Mouse (Mus musculus) adrenal gland, postnatal 25 days (tissue): ENCODE measurements around the gene Fkbp1b. TPM values are rescaled to one million over a fixed set of nuclear protein-coding genes. Genes with fewer than 3 reads are reported as not detected.
"Not testable (repeated sequence)": the region's sequence is repeated elsewhere in the genome, so short reads cannot be mapped to it uniquely, and the experiment has no call there.

Source experiments
- DNase-seq: peaks from one replicate; pipeline ENCODE4 v3.0.0; 2021; ENCODE audit warnings: mixed read lengths
- total RNA-seq: library from RNA; stranded (reverse); gene quantifications from 2 replicates; pipeline ENCODE4 v1.2.3, GENCODE M21; 2021

Gene Fkbp1b
- total RNA-seq, 1 experiment from 2014 or later: 7.2 TPM

DNA sequence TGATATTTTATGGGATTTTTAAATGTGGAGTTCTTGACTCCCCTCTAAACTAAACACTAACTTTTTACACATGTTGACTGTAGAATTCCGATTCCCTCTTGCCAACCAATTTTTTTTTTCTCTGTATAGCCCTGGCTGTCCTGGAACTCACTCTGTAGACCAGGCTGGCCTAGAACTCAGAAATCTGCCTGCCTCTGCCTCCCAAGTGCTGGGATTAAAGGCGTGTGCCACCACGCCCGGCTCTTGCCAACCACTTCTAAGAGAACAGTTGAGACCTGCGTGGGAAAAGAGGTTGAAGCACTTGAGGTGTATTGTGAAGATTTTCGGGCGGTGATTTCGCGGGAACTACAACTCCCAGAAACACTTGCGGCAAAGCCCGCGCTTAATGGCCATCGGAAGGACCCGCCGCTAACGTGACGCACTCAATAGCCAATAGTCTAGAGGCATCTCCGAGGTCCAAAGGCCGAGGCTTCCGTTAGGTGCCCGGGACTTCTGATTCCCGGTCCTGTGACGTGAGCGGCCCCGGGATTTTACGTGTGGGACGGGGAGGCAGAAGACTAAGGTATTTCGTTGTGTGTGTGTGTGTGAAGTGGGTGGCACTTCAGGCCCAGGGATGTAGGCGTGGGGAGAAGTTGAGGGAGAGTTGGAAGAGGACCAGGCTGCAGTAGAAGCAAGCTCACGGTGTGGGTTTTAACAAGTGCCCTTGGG is 1.7 kb upstream of the Fkbp1b start, which contains the start of gene Wdcp:
Gene Wdcp (plus strand): TSS at position 414 of the 708 bp plus-strand sequence.
- peak; percentile 87 for DNase-seq

DNA sequence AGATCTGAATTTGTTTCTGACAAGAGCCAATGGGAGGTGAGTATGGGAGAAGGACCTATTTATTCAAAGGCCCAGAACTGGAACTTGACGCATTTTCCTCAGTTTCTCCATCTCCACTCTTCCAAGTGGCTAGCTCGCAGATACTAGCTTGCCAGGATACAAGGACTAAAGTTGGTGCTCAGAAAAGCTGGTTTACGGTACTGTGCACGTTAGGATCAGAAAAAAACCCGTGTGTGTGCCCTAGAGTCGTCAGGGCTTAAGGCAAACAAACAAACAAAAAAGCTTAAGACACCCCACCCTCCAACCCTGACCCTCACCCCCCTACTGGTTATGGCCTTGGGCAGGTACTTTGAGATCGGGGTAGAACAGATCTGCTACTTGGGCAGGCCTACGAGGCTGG is 1.1 kb upstream of the Fkbp1b start:
- no peak for DNase-seq

DNA sequence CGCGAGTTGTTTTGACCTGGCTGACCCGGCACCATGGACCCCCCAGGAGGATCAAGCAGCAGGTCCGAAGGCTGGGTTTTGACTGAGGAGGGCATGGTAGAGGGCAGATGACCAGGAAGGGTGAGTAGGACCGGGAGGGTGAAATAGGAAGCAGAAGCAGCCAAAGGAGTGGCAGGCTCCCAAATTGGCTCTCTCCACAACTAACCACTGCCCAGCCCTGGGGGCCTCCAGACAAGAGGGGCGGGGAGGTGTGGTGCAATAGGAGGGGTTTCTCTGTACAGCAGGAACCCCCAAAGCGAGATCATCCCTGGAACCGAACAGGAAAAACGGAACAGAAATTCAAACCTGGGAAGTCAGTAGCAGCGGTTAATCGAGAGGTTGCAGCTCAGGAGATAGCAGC is 650 bp downstream of the Fkbp1b start:
- no peak for DNase-seq

DNA sequence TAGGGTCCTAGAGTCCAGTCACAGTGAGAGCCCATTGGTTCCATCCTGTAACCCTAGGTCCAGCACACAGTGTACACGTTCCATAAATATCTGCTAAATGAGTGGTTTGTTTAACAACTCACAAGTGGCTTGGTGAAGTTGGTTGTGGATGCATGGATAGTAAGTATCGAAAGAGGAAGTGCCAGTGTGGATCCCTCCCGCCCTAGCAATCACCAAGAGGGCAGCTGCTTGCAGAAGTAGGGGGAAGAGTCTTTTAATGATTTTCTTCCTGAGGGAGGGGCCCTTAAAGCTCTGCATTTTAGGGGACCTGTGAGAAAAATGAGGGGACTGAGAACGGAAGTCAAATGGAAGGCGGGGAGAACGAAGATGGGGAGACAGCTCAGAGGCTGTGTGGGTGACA is 1.4 kb downstream of the Fkbp1b start:
- no peak for DNase-seq

DNA sequence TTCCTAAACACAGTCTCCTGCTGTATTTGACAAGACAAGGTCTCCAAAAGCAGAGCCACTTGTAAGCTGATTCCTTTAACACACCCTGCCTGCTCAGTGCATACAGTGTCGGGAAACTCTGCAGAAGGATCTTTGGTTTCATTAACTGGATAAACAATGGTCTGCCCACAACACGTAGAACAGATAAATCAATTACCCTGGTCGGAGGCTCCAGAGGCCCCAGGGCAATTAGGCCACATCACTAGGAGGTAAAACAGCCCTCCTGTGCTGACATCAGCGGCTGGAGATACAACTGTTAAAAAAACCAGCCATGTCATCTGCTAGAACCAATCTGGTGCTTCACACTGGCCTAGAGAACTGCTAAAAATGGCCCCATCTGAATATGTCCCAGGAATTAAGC is 4.4 kb downstream of the Fkbp1b start:
- no peak for DNase-seq

DNA sequence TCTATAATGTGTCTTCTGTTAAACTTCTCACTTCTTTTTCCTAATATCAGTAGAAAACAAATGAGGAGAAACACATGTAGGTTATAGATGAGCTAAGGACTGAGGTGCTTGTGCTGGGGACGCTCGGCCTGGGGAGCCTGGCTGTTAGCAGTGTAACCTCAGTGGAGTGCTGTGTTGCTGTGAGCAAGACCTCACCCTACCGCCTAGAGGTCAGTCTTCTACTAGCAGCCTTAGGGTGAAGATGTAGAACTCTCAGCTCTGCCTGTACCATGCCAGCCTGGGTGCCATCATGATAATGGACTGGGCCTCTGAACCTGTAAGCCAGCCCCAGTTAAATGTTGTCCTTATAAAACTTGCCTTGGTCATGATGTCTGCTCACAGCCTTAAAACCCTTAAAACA is 14.1 kb downstream of the Fkbp1b start:
- DNase-seq: no peak

DNA sequence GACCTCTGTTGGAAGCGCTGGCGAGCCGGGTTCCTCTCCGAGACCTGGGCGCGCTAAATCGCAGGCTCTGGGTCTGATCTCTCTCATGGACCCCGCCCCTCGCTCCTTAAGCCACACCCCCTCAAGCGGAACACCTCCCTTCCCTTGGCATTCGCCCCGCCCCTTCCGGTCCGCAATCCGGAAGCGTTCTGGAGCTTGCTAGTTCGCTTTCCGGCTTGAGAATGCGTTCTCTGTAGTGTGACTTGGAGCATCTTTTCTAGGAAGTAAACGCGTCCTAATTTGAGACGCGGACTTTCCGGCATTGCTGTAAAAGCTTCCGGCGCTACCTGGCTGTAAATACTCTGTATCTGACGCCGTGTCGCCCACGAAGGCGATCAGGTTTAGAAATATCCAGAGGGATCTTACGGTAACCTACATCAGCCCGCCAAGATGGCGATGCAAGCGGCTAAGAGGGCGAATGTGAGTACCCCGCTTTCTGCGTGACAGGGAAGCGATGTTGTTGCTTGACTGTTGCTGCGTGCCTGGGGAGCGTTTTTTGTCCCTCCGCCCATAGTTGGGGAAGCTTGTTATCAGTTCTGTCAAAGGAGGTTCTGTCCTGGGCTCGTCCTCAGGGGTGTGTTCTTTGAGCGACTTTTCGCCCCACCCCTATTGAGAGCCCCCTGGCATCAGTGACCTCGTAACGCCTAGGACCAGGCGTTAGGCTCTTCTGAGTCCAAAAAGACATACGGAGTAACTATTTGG is 23.9 kb downstream of the Fkbp1b start, which contains the start of gene Sf3b6:
Gene Sf3b6 (plus strand): TSS at position 184 of the 741 bp plus-strand sequence.
- DNase-seq: peak; percentile 99

DNA sequence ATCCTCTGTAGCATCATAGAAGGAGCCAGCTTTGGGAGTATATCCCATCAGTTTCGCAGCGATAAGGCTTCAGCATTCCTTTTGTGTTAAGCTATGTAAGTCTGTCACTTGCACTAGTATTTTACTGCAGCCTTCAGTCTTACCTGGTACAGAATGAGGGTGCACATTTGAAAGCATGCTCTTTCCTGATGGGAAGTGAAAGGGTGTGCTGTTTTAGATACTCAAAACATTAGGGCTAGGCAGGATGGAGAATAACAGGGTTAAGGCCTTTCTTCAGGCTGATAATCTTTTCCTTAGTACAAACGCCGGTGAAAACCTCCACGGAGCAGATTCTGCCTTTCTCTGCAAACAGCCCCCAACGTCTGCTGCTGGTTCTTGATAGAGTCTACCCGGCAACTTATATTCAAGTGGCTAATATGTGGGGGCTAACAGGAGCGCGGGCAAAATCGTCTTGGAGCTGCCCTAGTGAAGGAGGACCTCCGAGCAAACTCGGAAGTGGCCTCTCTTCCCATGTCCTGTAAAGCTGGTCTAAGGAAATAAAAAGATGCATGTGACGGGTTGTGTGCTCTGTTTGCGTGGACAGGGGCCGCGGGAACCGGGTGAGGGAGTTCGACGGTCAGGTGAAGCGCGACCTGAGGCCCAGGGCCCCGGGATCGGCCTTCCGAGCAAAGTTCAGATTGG is 24.6 kb downstream of the Fkbp1b start:
- DNase-seq: no peak

DNA sequence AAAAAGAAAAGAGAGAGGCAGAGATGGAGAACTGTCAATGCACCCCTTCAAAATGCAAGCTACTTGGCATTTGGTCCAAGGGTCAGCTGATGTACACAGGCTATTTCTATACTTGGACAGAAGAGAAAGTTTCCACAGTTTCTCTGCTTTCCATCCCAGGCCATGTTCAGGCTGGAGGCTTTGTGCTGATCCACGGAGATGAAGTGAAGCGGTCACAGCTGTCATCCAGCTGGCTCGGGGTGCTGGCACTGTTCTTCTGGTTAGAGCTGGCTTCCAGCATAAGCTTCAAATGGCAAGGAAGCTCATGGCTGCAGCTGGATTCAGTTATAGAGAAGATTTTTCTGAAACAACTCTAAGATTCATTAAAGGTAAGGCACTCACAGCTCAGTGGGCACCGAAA is 27.8 kb downstream of the Fkbp1b start:
- DNase-seq: no peak

DNA sequence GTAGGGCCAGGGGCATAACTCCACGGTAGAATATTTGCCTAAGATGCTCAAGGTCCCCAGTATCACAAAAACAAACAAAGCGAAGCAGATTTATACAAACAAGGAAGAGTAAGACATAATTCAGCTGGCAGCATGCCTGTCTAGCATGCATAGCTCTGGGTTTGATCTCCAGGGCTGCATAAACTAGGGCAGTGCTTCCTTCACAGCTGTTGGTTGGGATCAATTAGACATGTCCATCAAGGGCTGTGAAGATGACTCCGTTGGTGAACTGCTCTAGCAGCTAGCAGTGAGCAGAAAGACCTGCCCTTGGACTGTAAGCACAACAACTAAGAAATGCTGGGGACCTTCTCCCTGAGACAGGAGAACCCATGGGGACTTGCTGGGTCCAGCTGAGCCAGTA is 29.7 kb downstream of the Fkbp1b start:
- DNase-seq: no peak

DNA sequence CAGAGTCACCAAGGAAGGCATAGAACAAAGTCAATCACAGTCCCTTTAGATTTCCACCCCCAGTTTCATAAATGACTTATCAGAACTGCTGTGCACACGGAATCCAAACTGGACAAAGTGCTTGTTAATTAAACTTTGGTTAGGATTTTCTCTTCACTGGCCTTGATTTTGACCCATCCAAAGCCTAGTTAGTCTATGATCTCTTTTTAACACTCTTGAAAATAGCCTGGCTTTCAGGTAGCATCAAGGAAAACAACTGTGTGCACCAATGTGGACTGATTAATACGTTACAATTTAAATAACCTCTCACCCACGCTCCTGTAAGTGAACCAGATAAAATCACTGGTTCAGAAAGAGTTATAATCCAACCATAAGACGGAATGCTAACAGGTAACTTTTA is 30.4 kb downstream of the Fkbp1b start:
- no peak for DNase-seq

DNA sequence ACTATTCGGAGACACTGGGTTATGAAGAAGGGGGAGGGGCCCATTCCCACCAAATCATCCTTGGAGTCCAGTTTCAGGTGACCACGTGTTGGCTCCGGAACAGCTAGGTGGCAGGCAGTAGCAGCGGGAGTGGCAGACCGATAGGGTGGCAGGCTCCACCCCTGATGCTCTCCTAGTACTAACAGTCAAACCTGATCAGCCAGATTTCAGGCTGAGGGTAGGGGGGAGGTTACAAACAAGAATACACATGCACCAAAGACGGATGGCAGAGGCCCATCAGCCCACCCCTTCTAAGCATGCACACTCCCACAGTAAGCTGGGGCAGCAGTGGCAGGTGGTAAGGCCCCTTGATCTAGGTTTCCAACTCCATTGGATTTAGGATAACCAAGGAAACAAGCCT is 43.9 kb downstream of the Fkbp1b start:
- DNase-seq: not testable (repeated sequence)

DNA sequence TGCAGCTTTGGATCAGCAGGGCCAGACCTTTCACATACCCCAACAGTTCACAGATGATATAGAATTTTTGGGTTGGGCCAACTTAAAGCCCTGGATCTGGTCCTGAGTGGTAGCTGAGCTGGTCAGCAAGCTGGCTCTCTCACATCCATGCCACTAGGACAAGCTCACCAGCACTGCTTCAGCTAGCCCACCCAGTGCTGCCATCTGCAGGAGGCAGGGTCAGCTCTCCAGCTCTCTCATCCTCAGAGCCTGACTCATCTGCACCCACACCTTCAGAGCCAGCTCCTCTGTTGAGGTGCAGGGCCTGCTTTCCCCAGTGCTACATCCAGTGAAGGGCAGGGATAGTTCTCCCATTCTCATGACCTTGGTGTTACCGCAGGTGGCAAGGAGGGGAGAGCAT is 47.7 kb downstream of the Fkbp1b start:
- no peak for DNase-seq

DNA sequence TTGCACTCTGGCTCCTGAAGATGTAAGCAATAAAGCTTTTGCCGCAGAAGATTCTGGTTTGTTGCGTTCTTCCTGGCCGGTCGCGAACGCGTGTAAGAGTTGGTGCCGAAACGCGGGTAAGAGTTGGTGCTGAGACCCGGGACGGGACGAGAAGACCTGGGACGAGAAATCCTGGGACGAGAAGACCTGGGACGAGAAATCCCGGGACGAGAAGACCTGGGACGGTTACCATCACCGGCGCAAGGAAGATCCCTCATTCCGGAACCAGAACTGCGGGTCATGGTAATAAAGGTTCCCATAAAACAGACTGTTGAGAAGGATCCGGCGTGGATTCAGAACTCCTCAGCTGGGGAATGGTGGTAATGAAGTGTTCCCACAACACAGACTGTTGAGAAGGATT is 53.3 kb downstream of the Fkbp1b start:
- DNase-seq: not testable (repeated sequence)

DNA sequence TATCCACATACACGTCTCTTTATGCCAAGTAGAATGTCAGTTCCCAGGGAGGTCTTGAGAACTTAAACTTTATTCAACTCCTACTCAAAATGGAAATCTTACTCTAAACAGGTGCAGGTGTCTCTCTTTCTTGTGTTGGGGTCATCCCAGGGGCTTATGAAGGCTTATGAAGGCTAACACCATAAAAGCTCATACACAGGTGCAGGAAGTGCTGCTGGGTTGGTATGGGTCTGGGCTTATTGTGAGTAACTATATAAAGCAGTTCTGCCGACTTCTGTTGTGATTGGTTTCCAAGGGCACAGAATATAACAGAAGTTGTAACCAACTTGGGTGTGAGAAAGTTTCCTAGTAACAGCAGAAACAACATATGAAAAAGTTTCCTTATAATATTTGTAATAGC is 56.9 kb downstream of the Fkbp1b start:
- DNase-seq: no peak

DNA sequence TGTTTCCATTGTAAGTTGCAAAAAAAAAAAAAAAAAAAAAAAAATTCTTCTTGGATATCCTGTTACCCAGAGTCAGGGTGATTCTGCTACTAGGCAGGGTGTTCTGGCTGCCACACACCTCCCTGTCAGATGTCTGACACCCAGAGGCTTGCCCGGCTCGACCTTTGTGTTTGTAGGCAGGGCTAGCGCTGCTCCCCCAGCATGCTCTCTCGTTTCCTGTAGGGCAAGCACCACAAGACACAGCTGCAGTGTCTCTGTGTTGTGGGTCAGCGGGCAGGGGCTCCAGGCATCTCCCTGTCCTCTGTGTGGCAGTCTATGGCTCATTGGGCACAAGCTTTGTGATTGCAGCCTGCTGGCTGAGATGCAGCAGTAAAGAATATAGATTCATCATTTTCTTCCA is 57.8 kb downstream of the Fkbp1b start:
- DNase-seq: no peak

Other genes starting within 250 kb of the Fkbp1b start
- gene Itsn2, start 249.0 kb downstream of the Fkbp1b start, total RNA-seq: 57.2 and 63.3 TPM in 2 replicates
- not detected in 2 replicates for gene Gm3625, start 248.7 kb downstream of the Fkbp1b start, total RNA-seq
- 0.38 and 0.49 TPM in 2 replicates for gene Fam228a, start 103.2 kb downstream of the Fkbp1b start, total RNA-seq
- gene Pfn4, start 72.6 kb downstream of the Fkbp1b start, total RNA-seq: 1.1 and 4.0 TPM in 2 replicates
- 4.7 and 9.2 TPM in 2 replicates for gene Fam228b, start 72.3 kb downstream of the Fkbp1b start, total RNA-seq
- 102 and 110 TPM in 2 replicates for gene Sf3b6, start 24.0 kb downstream of the Fkbp1b start, total RNA-seq
- gene Wdcp, start 1.7 kb upstream of the Fkbp1b start, total RNA-seq: 8.6 and 11.4 TPM in 2 replicates
- 0.64 and 1.2 TPM in 2 replicates for gene Mfsd2b, start 32.8 kb upstream of the Fkbp1b start, total RNA-seq
- 38.3 and 43.2 TPM in 2 replicates for gene Ubxn2a, start 66.1 kb upstream of the Fkbp1b start, total RNA-seq
- gene Atad2b, start 75.8 kb upstream of the Fkbp1b start, total RNA-seq: 36.0 and 36.9 TPM in 2 replicates